Mouse (Mus musculus) forelimb bud, embryonic 11.5 days (tissue): ENCODE data around the gene Peak1.

Source experiments
- DNase-seq: peaks from one replicate; pipeline ENCODE4 v3.0.0-alpha.2; 2012; ENCODE audit warnings: low read depth, low spot score

Gene Peak1

GRCm38 (mm10) chr9:56415935-56416607, 1.8 kb downstream of the Peak1 start:
- no peak for DNase-seq

GRCm38 (mm10) chr9:56415393-56415792, 2.5 kb downstream of the Peak1 start:
- no peak for DNase-seq

- DNase-seq = no peak
These were observed 3.5 kb downstream of the Peak1 start for GRCm38 (mm10) chr9:56414322-56414721.

- DNase-seq = no peak
These were observed 5.2 kb downstream of the Peak1 start for GRCm38 (mm10) chr9:56412716-56413115.

- no peak for DNase-seq
These were observed 7.9 kb downstream of the Peak1 start for GRCm38 (mm10) chr9:56409928-56410327.

- DNase-seq = no peak
These were observed 13.2 kb downstream of the Peak1 start for GRCm38 (mm10) chr9:56404619-56405018.

- DNase-seq = no peak
These were observed 21.6 kb downstream of the Peak1 start for GRCm38 (mm10) chr9:56396306-56396705.

GRCm38 (mm10) chr9:56392857-56393256, 25.0 kb downstream of the Peak1 start:
- no peak for DNase-seq

GRCm38 (mm10) chr9:56382786-56383185, 35.1 kb downstream of the Peak1 start:
- DNase-seq = no peak

GRCm38 (mm10) chr9:56374401-56374800, 43.5 kb downstream of the Peak1 start:
- DNase-seq = no peak

- DNase-seq = no peak
These were observed 47.2 kb downstream of the Peak1 start for GRCm38 (mm10) chr9:56370710-56371109.

GRCm38 (mm10) chr9:56368814-56369213, 49.1 kb downstream of the Peak1 start:
- no peak for DNase-seq

GRCm38 (mm10) chr9:56363306-56363705, 54.6 kb downstream of the Peak1 start:
- no peak for DNase-seq

- no peak for DNase-seq
These were observed 58.6 kb downstream of the Peak1 start for GRCm38 (mm10) chr9:56359261-56359660.

- DNase-seq = no peak
These were observed 62.7 kb downstream of the Peak1 start for GRCm38 (mm10) chr9:56355186-56355585.

- no peak for DNase-seq
These were observed 71.5 kb downstream of the Peak1 start for GRCm38 (mm10) chr9:56346321-56346720.

- DNase-seq = no peak
These were observed 78.3 kb downstream of the Peak1 start for GRCm38 (mm10) chr9:56339426-56340195.

GRCm38 (mm10) chr9:56334363-56334762, 83.5 kb downstream of the Peak1 start:
- DNase-seq = no peak

GRCm38 (mm10) chr9:56332774-56333173, 85.1 kb downstream of the Peak1 start:
- no peak for DNase-seq

- no peak for DNase-seq
These were observed 91.3 kb downstream of the Peak1 start for GRCm38 (mm10) chr9:56326511-56327005.

GRCm38 (mm10) chr9:56325725-56326124, 92.1 kb downstream of the Peak1 start:
- no peak for DNase-seq

GRCm38 (mm10) chr9:56324576-56325355, 93.1 kb downstream of the Peak1 start:
- peak; percentile 57 for DNase-seq
